Mouse (Mus musculus) bone marrow macrophage, adult 2 months (primary cell): ENCODE results near the gene Prkca.

Experiments
- CTCF ChIP-seq: IDR thresholded peaks from 2 replicates; pipeline ENCODE4 v1.5.1; 2012; ENCODE audit warnings: low read depth, mild to moderate bottlenecking, low read length, moderate library complexity
- POLR2A ChIP-seq: IDR thresholded peaks from 2 replicates; pipeline ENCODE4 v1.6.1; 2012; ENCODE audit warnings: mild to moderate bottlenecking, low read depth, low read length, borderline replicate concordance

- no peak for TF ChIP-seq CTCF
- TF ChIP-seq POLR2A = no peak
Observed at GRCm38 (mm10) chr11:108382664-108383063, 38.9 kb upstream of the Prkca start.
